ENCODE assay signal across 8 mouse cellular contexts in genomic region chr1:170254893-170255559, GRCm38 (mm10). TPM values are rescaled to one million over a fixed set of nuclear protein-coding genes. Genes with fewer than 3 reads are reported as not detected.
DNase-seq lines count a peak whose midpoint lies in the region; ATAC-seq and TF ChIP-seq lines count a peak whose summit lies in the region.

No protein-coding gene starts in this region.

- ATAC-seq in kidney, embryonic 16.5 days (ENCODE audit: low FRiP score, low TSS enrichment) = peak; percentile 82
- ATAC-seq in forebrain, postnatal 0 days = no peak; the same call in 1 of the 2 replicates

- peak overlapping the region; percentile 81 for H3K9ac ChIP-seq in kidney, embryonic 16.5 days (replicated peaks; ENCODE audit: low read length)
- peak overlapping the region; percentile 74 for H3K9ac ChIP-seq in forebrain, postnatal 0 days

- peaks cover 3% of the 10 kb centered on the region; the same call in 1 of the 2 replicates for H3K9me3 ChIP-seq in kidney, embryonic 16.5 days (ENCODE audit: low read length)
- no peaks in the 10 kb centered on the region for H3K9me3 ChIP-seq in forebrain, postnatal 0 days (ENCODE audit: low read length)

- no peak for TF ChIP-seq POLR2A in bone marrow, adult 2 months (IDR thresholded peaks at IDR 0.05; ENCODE audit: borderline replicate concordance, control insufficient read depth, low read depth, low read length)

- peak overlapping the region; percentile 66 for H3K4me3 ChIP-seq in kidney, embryonic 16.5 days (ENCODE audit: low read length)
- H3K4me3 ChIP-seq in bone marrow, adult 2 months (replicated peaks; ENCODE audit: control insufficient read depth, low read depth, low read length) = peak overlapping the region; percentile 66
- H3K4me3 ChIP-seq in forebrain, postnatal 0 days (ENCODE audit: low read depth, low read length) = peak overlapping the region; percentile 60
- peak overlapping the region; percentile 62 for H3K4me3 ChIP-seq in macrophage (ENCODE audit: inconsistent target)

- no peaks in the 10 kb centered on the region for H3K4me1 ChIP-seq in kidney, embryonic 16.5 days (ENCODE audit: insufficient read depth, low read length)
- no peaks in the 10 kb centered on the region for H3K4me1 ChIP-seq in bone marrow, adult 2 months (ENCODE audit: control insufficient read depth, insufficient read depth, low read length)
- H3K4me1 ChIP-seq in forebrain, postnatal 0 days (ENCODE audit: insufficient read depth) = no peaks in the 10 kb centered on the region

- H3K79me2 ChIP-seq in macrophage (ENCODE audit: inconsistent target) = no peaks in the 10 kb centered on the region

- 29% methylated on average over 30 of the region's 30 CpGs for WGBS in kidney, embryonic 16.5 days
- 49% methylated on average over 30 of the region's 30 CpGs for WGBS in bone marrow, adult 2 months
- 32% methylated on average over 29 of the region's 30 CpGs for WGBS in forebrain, postnatal 0 days
- WGBS in macrophage (ENCODE audit: missing documents) = 31% methylated on average over 29 of the region's 30 CpGs

- no peak overlapping the region for H3K27ac ChIP-seq in kidney, embryonic 16.5 days (ENCODE audit: low read length)
- peak overlapping the region; percentile 37; the same call in 1 of the 2 replicates for H3K27ac ChIP-seq in bone marrow, adult 2 months (ENCODE audit: control insufficient read depth, insufficient read depth, low read depth, low read length, poor library complexity)
- no peak overlapping the region for H3K27ac ChIP-seq in forebrain, postnatal 0 days (ENCODE audit: low read depth, low read length)
- 0 out of 2 replicates have a peak overlapping the region, but pooled peaks have one; percentile 13 for H3K27ac ChIP-seq in macrophage

- DNase-seq in kidney, postnatal 14 days = no peak
- DNase-seq in forebrain, postnatal 0 days = no peak
- DNase-seq in right cerebral cortex, adult 18-20 months = no peak
- no peak for DNase-seq in left cerebral cortex, adult 8-10 months (ENCODE audit: low spot score in 2 of 2)
- DNase-seq in spleen, postnatal 36 days (ENCODE audit: low spot score in 2 of 2) = no peak

- no peak for TF ChIP-seq CTCF in bone marrow, adult 2 months (IDR thresholded peaks at IDR 0.05; ENCODE audit: control insufficient read depth, insufficient read depth, low read length)
- TF ChIP-seq CTCF in forebrain, postnatal 0 days (IDR thresholded peaks at IDR 0.05; ENCODE audit: low read depth) = no peak

- no peaks in the 10 kb centered on the region for H3K27me3 ChIP-seq in kidney, embryonic 16.5 days (ENCODE audit: insufficient read depth, low read length)
- H3K27me3 ChIP-seq in forebrain, postnatal 0 days (ENCODE audit: insufficient read depth, low read length) = no peaks in the 10 kb centered on the region

- H3K4me2 ChIP-seq in kidney, embryonic 16.5 days (replicated peaks; ENCODE audit: low read depth, low read length) = peak overlapping the region; percentile 68
- peak overlapping the region; percentile 86 for H3K4me2 ChIP-seq in forebrain, postnatal 0 days (ENCODE audit: low read depth)

- H3K36me3 ChIP-seq in kidney, embryonic 16.5 days (ENCODE audit: insufficient read depth, low read length) = no peaks in the 10 kb centered on the region
- H3K36me3 ChIP-seq in forebrain, postnatal 0 days (ENCODE audit: insufficient read depth) = no peaks in the 10 kb centered on the region
- H3K36me3 ChIP-seq in macrophage (ENCODE audit: inconsistent target) = no peaks in the 10 kb centered on the region

RNA-seq across cellular contexts. Expression of gene Sh2d1b1, which starts 22.1 kb away (rescaled TPM):
- 0.16 TPM in 1 of 2 replicates, not detected in the other for polyA plus RNA-seq in kidney, embryonic 16.5 days (2015; fragmentation: Nextera tagmentation; extraction: Ambion mirVana)
- polyA plus RNA-seq in bone marrow, adult 2 months (2011; ENCODE audit: insufficient read depth, insufficient read length, low replicate concordance, missing spikeins) = 2.5 and 2.8 TPM in 2 replicates
- total RNA-seq in forebrain, postnatal 0 days (2014; rRNA removed) = not detected in 2 replicates
- polyA plus RNA-seq in forebrain, postnatal 0 days (2015; fragmentation: Nextera tagmentation; extraction: Ambion mirVana) = not detected in 2 replicates
- total RNA-seq in macrophage (2018; cell fraction: chromatin; rRNA removed) = 1 to 10 TPM in 7 of 26 experiments, under 1 TPM in 9, not detected in 10; 0.25 to 3.3 (median 0.90) TPM
- 1 to 10 TPM in 23 of 26 experiments, under 1 TPM in 3; 0.53 to 3.6 (median 2.1) TPM for total RNA-seq in macrophage (2018; cell fraction: cytosol; rRNA removed)
- 1 to 10 TPM in 12 of 26 experiments, under 1 TPM in 13, not detected in 1; 0.29 to 4.1 (median 0.97) TPM for total RNA-seq in macrophage (2018; cell fraction: nucleus; rRNA removed)
- 0.91 to 2.3 TPM (median 1.9 TPM) in 3 replicates for polyA plus RNA-seq in macrophage (2018)
- under 1 TPM in 2 of 4 experiments, not detected in 2; 0.15 to 0.23 TPM for total RNA-seq in left cerebral cortex, adult 8-10 months (2022)

RNA-seq across cellular contexts. Expression of gene Sh2d1b2, which starts 22.5 kb away (rescaled TPM):
- not detected in 2 replicates for polyA plus RNA-seq in kidney, embryonic 16.5 days (2015; fragmentation: Nextera tagmentation; extraction: Ambion mirVana)
- polyA plus RNA-seq in bone marrow, adult 2 months (2011; ENCODE audit: insufficient read depth, insufficient read length, low replicate concordance, missing spikeins) = not detected in 2 replicates
- not detected in 2 replicates for total RNA-seq in forebrain, postnatal 0 days (2014; rRNA removed)
- not detected in 2 replicates for polyA plus RNA-seq in forebrain, postnatal 0 days (2015; fragmentation: Nextera tagmentation; extraction: Ambion mirVana)
- total RNA-seq in macrophage (2018; cell fraction: chromatin; rRNA removed) = not detected
- not detected for total RNA-seq in macrophage (2018; cell fraction: cytosol; rRNA removed)
- total RNA-seq in macrophage (2018; cell fraction: nucleus; rRNA removed) = not detected
- polyA plus RNA-seq in macrophage (2018) = not detected in 3 replicates
- not detected for total RNA-seq in left cerebral cortex, adult 8-10 months (2022)

RNA-seq across cellular contexts. Expression of gene Uhmk1, which starts 39.8 kb away (rescaled TPM):
- 7.8 and 8.7 TPM in 2 replicates for polyA plus RNA-seq in kidney, embryonic 16.5 days (2015; fragmentation: Nextera tagmentation; extraction: Ambion mirVana)
- 15.9 and 16.0 TPM in 2 replicates for polyA plus RNA-seq in bone marrow, adult 2 months (2011; ENCODE audit: insufficient read depth, insufficient read length, low replicate concordance, missing spikeins)
- total RNA-seq in forebrain, postnatal 0 days (2014; rRNA removed) = 34.5 and 44.1 TPM in 2 replicates
- polyA plus RNA-seq in forebrain, postnatal 0 days (2015; fragmentation: Nextera tagmentation; extraction: Ambion mirVana) = 4.7 and 6.8 TPM in 2 replicates
- total RNA-seq in macrophage (2018; cell fraction: chromatin; rRNA removed) = 10 to 100 TPM; 15.4 to 53.2 (median 35.1) TPM
- total RNA-seq in macrophage (2018; cell fraction: cytosol; rRNA removed) = 100 to 1,000 TPM in 7 of 26 experiments, 10 to 100 TPM in 19; 64.5 to 119 (median 90.6) TPM
- total RNA-seq in macrophage (2018; cell fraction: nucleus; rRNA removed) = 100 to 1,000 TPM in 2 of 26 experiments, 10 to 100 TPM in 24; 37.6 to 115 (median 60.7) TPM
- polyA plus RNA-seq in macrophage (2018) = 39.0 to 70.1 TPM (median 52.2 TPM) in 3 replicates
- total RNA-seq in left cerebral cortex, adult 8-10 months (2022) = 100 to 1,000 TPM; 129 to 147 (median 140) TPM

RNA-seq across cellular contexts. Expression of gene Gm7694, which starts 51.1 kb away (rescaled TPM):
- 6.5 and 6.8 TPM in 2 replicates for polyA plus RNA-seq in kidney, embryonic 16.5 days (2015; fragmentation: Nextera tagmentation; extraction: Ambion mirVana)
- polyA plus RNA-seq in bone marrow, adult 2 months (2011; ENCODE audit: insufficient read depth, insufficient read length, low replicate concordance, missing spikeins) = 5.0 and 8.3 TPM in 2 replicates
- 1.2 and 2.4 TPM in 2 replicates for total RNA-seq in forebrain, postnatal 0 days (2014; rRNA removed)
- 0.39 and 0.85 TPM in 2 replicates for polyA plus RNA-seq in forebrain, postnatal 0 days (2015; fragmentation: Nextera tagmentation; extraction: Ambion mirVana)
- 1 to 10 TPM in 19 of 26 experiments, under 1 TPM in 7; 0.21 to 3.6 (median 1.4) TPM for total RNA-seq in macrophage (2018; cell fraction: chromatin; rRNA removed)
- 1 to 10 TPM in 13 of 26 experiments, under 1 TPM in 13; 0.35 to 2.0 (median 0.96) TPM for total RNA-seq in macrophage (2018; cell fraction: cytosol; rRNA removed)
- total RNA-seq in macrophage (2018; cell fraction: nucleus; rRNA removed) = 1 to 10 TPM in 20 of 26 experiments, under 1 TPM in 6; 0.52 to 5.0 (median 2.0) TPM
- polyA plus RNA-seq in macrophage (2018) = 0.98 to 1.6 TPM (median 1.2 TPM) in 3 replicates
- total RNA-seq in left cerebral cortex, adult 8-10 months (2022) = 1 to 10 TPM; 2.2 to 3.3 (median 3.0) TPM

RNA-seq across cellular contexts. Expression of gene Spata46, which starts 53.6 kb away (rescaled TPM):
- polyA plus RNA-seq in kidney, embryonic 16.5 days (2015; fragmentation: Nextera tagmentation; extraction: Ambion mirVana) = 2.1 and 2.3 TPM in 2 replicates
- polyA plus RNA-seq in bone marrow, adult 2 months (2011; ENCODE audit: insufficient read depth, insufficient read length, low replicate concordance, missing spikeins) = not detected in 2 replicates
- not detected in 2 replicates for total RNA-seq in forebrain, postnatal 0 days (2014; rRNA removed)
- polyA plus RNA-seq in forebrain, postnatal 0 days (2015; fragmentation: Nextera tagmentation; extraction: Ambion mirVana) = not detected in 2 replicates
- total RNA-seq in macrophage (2018; cell fraction: chromatin; rRNA removed) = not detected
- not detected for total RNA-seq in macrophage (2018; cell fraction: cytosol; rRNA removed)
- not detected for total RNA-seq in macrophage (2018; cell fraction: nucleus; rRNA removed)
- polyA plus RNA-seq in macrophage (2018) = not detected in 3 replicates
- not detected for total RNA-seq in left cerebral cortex, adult 8-10 months (2022)

Comparison
In these comparisons a context has a peak if more than half of its experiments do, and no peak if none do; other contexts are left out.
1. H3K27ac ChIP-seq: peak in bone marrow, adult 2 months (single experiment) and macrophage (single experiment); none in kidney, embryonic 16.5 days (single experiment) and forebrain, postnatal 0 days (single experiment).
2. Peak in every context shown above with its lines, with median percentiles within 50 percentile points of each other: H3K4me3 ChIP-seq.